Mouse (Mus musculus) c-Kit-positive CD71-negative TER-119-negative erythroid progenitor cells, embryonic 14.5 days (primary cell): ENCODE measurements around the gene Slc25a4.
A peak's percentile ranks its signal among the peaks of the same experiment; 100 is the strongest.

Experiments
- DNase-seq: peaks from one replicate; pipeline ENCODE4 v3.0.0-alpha.2; 2013; ENCODE audit warnings: low read depth

The Slc25a4 gene

GRCm38 (mm10) chr8:46204974-46205640 lies 6.0 kb downstream of the Slc25a4 start:
- DNase-seq, result no peak

GRCm38 (mm10) chr8:46204301-46204700 lies 6.8 kb downstream of the Slc25a4 start:
- DNase-seq, result no peak

- DNase-seq, result no peak
Measured at GRCm38 (mm10) chr8:46202350-46202749, 8.7 kb downstream of the Slc25a4 start.

- DNase-seq, result no peak
Measured at GRCm38 (mm10) chr8:46197673-46198072, 13.4 kb downstream of the Slc25a4 start.

GRCm38 (mm10) chr8:46196877-46197276 lies 14.2 kb downstream of the Slc25a4 start:
- no peak for DNase-seq

GRCm38 (mm10) chr8:46193100-46193499 lies 18.0 kb downstream of the Slc25a4 start:
- DNase-seq, result no peak

GRCm38 (mm10) chr8:46185361-46185760 lies 25.7 kb downstream of the Slc25a4 start:
- DNase-seq, result peak; percentile 44

- DNase-seq, result no peak
Measured at GRCm38 (mm10) chr8:46180136-46180535, 30.9 kb downstream of the Slc25a4 start.

- no peak for DNase-seq
Measured at GRCm38 (mm10) chr8:46173651-46174050, 37.4 kb downstream of the Slc25a4 start.

GRCm38 (mm10) chr8:46163870-46164190 lies 47.3 kb downstream of the Slc25a4 start:
- no peak for DNase-seq

- DNase-seq, result peak; percentile 87
Measured at GRCm38 (mm10) chr8:46162953-46163869, 47.9 kb downstream of the Slc25a4 start.
